Mouse (Mus musculus): Measurements from ENCODE around the gene Tmem132e.

Gene Tmem132e

DNA sequence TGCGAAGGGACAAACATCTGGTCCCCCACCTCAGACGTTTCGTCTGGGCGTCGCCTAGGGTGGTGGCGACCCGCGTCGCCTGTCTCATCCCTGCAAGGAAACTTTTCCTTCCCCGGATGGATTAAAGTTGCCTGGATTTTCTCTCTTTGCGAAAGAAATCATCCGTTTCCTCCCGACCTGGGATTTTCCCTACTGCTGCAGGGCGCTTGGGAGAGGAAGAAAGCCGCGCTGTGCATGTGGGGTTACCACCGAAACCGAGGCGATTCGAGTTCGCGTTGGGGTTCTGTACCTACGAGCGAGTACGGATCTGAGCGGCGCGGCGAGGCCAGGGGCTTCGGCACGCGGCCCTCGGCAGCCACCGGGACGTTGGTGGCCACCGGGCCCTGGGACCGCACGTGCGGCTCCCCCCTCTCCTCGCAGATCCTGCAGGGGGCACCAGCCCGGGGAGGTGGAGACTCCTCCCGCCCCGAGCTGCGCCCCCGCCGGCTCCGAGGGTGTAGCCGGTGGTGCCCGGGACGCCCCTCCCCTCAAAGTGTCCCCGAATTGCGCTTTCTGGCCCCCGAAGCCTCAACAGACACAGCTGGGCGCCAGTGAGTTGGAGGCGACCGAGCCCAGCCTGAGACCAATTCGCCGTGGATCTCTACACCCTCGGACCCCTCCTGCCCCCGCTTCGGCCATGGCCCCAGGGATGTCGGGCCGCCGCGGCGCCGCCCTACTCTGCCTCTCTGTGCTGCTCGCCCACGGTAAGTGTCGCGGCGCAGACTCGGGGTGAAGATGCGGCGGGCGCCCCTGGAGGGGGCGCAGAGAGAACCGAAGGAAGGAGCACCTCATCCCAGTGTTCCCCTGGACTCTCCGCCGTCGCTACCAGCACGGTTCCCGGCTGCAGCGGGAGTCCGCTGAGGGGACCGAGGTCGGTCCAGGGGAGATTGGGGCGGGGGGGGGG, at the start of gene Tmem132e:
Gene Tmem132e (plus strand): TSS at position 530 of the 943 bp plus-strand sequence.
- no peak for ATAC-seq (ENCODE audit: low TSS enrichment)

DNA sequence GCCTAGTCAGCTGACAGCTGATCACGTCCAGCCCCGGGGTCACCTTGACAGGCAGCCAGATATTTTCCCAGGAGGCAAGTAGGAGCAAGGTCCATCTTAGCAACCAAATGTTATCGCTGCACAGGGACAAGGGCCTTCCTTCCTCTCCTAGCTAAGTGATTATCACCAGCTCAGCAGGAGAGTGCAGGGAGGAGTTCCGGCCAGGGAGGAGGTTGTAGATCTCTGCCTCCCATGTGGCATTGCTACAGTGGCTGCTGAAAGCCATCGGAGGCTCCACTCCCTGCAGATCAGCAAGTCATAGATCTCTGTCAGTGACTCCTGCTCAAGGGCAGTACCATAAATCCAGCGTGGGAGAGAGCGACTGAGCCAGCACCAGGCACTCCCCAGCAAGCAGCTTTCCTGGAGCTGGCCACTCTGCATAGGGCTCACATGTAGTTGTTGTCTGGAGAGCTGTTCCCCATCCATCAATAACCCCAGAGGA, 48.7 kb upstream of the Tmem132e start:
- no peak for ATAC-seq (ENCODE audit: low TSS enrichment)

DNA sequence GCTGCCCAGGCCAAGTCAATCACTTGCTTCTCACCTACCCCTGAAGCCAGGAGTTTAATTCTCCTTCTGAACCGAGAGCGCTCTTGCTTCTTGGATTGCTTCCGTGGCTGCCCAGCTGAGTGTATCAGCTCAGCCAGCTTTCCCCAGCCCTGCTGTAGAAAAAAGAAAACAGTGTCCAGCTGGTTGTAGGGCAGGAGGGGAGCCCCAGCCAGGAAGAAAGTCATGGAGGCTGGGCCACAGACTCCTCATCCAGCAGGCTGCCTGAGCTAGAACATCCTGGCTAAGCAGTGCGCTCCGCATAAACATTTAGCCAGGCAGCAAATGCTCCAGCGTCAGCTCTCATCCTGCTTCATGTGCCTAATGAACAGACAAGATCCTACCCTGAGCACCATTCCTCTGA, 48.3 kb upstream of the Tmem132e start:
- ATAC-seq (ENCODE audit: low TSS enrichment), result no peak

DNA sequence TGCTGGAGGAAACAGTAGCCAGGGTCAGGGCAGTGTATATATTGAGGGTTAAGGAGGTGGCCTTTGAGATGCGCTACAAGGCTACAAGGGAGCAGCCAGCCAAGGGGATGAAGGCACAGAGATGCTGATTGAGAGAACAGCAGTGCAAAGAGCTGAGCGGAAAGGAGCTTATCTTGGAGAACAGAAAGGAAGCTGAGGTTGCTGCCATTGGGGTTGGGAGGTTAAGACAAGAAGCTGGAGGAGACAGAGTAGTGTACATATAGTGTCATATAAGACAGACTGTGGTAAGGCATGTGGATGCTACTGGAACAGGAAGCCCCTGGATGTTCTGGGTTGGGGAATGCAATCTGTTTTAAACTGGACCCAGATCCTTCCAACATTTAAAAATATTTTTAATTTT, 47.8 kb upstream of the Tmem132e start:
- ATAC-seq (ENCODE audit: low TSS enrichment), result no peak

DNA sequence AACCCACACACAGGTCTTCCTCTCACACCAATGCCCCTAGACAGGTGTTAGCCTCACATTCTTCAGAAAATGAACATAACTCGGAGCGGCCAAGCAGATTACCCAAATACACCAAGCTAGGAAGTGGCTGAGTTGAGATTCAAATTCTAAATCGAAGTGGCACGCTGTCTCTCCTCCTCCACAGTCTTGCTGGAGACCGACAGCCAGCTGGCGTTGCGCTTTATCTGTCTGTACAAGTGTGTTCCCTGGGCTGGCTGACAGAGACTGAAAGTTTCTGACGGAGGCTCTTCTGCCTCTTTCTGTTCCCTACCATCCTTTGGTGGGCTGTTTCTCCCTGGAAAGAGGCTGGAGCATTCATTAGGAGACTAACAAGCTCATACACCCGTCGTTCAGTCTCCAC, 37.7 kb upstream of the Tmem132e start:
- ATAC-seq (ENCODE audit: low TSS enrichment), result peak; percentile 99

DNA sequence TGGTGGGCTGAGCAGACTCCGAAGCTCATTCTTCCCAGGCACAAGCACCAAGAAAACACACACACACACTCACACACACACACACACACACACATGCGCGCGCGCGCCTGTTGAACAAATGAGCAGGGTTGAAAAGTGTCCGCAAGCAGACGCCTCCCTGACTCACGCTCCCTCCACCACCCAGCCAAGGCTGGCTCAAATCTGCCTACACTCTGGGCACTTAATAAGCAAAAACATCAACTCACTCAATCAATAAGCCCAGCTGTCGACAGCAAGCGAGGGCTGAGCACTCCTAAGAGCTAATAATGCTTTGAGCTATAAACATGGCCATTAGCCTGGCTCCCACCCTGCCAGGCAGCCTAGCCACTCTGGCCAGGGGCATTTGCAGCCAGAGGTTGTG, 18.5 kb upstream of the Tmem132e start:
- no peak for ATAC-seq (ENCODE audit: low TSS enrichment)

DNA sequence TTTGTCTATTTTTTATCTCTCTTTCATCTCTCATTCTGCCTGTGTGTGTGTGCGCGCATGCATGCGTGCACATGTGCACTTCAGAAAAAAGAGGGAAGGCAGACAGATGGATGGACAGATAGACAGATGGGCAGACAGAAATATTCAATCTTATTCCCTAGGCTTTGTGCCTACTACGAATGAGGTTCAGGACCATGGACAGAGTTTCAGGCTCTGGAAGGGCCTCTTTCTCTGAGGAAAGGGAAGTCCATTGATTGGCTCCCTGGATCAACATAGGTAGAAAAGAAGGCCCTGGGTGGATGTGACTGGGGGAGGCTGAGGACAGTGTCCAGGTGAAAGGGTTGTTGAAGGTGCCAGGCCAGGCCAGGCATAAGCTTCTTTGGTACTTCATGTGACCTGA, 17.1 kb upstream of the Tmem132e start:
- no peak for ATAC-seq (ENCODE audit: low TSS enrichment)

DNA sequence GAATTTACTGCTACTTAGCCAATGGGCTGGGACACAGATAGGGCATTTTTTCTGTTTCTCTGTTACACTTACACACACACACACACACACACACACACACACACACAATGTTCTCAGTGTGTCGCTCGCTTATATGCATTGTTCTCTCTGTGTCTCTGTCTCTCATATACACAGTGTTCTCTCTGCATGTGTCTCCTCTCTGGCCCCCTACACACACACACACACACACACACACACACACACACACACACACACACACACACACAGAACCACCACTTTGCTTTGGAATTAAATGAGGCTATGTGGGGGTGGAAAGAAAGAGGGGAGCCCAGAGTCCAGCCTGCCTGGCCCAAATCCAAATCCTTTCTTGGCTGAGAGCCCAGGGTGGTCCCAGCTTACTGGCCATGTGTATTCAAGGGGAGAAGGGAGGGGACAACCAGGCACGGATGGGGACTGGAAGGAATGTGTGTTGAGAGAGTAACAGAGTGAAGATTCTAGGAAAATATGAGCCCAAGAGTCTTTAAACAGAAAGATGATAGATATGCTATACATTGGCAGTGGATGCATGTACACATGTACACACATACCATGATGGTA, 8.0 kb upstream of the Tmem132e start:
- no peak for ATAC-seq (ENCODE audit: low TSS enrichment)

DNA sequence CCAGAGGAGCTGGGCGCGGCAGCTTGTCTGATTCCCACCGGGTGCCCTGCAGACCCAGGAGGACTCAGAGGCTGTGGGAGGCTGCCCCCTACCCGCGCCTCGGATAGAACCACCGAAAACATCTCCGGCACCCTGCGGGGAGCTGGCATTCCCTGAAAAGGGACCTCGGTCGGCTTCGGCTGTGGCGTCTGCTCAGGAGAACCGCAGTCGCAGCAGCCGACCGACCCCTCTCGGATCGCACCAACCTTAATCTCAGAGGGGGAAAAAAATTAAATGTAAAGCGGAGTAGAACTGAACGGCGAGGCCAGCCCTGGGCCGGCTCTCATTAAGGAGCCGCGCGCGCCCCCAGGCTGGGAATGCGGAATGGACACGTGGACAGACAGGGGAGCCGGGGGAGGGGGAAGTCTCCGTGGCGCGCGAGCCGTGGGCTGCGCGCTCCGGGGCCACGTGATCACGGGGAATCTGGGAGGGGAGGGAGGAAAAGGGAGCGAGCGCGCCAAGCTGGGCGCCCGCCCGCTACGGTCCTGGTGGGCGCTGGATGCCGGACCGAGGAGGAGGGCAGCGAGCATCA, 1.6 kb upstream of the Tmem132e start:
- peak; percentile 67 for ATAC-seq (ENCODE audit: low TSS enrichment)

DNA sequence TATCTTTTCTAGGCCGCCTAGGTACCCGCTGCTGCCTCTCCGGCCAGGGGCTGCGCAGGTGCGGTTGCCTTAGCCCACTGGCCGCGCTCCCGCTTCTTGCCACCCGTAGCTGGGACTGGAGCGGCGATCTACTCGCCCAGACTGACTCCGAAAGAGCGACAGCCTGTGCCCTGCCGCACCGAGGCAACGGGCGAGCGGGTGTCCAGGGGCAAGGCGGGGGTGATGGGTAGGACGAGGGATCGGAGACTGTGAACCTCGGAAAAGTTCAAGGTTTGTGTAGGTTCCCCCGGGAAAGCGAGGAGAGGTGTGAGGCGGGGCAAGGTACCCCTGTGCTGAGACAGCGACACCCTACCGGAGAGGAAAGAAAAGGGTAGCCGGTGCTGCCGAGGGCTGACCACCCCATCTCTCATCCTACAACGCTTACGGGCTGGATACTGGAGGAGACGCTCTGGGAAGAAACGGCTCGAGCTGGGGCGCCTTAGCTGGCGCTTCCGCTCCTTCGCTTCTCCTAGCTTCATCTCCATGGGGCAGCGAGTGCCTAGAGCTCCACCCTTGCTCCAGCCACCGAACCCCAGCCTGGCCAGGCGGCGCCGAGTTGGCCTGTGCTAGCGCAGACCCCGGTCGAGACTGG, 874 bp upstream of the Tmem132e start:
- peak; percentile 16; the same call in 1 of the 2 replicates for ATAC-seq (ENCODE audit: low TSS enrichment)

DNA sequence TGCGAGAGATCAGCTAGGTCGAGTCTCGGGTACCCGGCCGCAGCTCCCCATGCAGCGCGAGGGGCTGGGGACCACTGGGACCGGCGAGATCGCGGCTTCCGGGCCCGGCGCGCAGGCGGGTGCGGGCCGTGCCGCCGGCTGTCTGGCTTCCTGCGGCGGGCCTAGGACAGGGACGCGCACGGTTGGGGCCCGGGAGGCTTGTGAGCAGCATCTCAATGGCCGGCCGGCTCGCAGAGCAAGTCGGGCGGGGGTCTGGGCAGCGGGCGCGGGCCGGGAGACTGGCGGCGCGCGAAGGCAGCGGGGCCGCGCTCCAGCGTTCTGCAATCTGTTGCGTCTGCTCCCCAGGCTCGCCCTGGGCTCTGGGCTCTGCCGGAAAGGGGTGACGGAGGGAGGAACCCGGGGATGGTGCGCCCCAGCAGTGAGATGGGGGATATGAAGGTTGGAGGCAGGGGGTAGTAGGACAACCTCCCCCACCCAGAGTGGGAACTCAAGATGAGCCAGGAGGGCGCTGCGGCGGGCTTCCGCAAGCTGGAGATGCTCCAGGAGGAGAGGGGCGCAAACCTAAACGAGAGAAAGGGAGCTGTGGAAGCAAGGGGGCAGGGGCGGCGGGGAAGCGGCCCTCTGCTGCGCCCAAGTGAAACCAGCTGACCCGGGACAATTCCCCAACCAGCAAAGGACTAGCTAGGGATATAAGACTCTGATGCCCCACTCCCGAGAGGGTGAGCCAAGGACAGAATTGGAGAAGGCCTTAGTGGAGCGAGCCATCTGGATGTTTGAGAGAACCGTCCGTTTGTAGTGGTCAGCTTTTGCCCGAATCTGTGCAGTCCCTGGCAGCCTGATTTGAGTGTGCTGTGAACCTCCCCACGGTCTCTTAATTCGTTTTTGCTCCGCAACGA, 944 bp downstream of the Tmem132e start:
- ATAC-seq (ENCODE audit: low TSS enrichment), result no peak

DNA sequence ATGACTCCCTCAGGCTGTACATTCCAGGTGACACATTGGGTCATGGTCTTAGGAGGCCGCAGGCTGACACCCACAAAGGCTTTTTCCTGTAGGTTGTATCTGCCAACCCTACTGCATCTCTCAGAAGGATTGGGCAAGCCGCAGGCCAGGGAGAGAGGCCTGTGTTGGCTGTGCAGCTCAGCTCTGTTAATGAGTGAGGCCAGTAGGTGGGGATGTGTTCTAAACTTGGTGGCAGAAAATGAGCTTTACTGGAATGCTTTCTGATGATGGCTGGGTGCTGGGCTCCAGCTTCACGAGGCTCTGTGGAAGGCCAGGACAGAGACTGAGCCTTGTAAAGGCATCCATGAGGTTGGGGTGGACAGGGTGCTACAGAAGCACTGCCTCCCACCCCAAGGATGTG, 3.6 kb downstream of the Tmem132e start:
- peak; percentile 57 for ATAC-seq (ENCODE audit: low TSS enrichment)

DNA sequence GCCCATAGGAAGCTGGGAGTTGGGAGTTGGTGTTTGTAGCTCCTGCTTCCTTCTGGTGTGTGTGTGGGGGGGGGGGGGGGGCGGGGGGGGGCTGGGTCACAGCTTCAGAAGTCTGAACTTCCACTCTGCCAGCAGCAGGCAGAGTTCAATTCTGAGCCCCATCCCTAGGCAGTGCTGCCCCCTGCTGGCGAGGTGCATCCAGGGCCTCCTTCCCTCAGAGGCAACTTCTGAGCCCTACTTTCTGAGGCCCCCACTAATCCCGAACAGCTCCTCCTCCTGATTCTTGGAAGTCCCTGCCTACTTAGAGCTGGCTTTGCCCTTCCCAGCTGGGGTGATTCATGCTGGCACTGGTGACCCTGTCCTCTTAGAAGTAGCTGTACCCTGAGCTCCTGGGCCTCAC, 10.9 kb downstream of the Tmem132e start:
- ATAC-seq (ENCODE audit: low TSS enrichment), result no peak

DNA sequence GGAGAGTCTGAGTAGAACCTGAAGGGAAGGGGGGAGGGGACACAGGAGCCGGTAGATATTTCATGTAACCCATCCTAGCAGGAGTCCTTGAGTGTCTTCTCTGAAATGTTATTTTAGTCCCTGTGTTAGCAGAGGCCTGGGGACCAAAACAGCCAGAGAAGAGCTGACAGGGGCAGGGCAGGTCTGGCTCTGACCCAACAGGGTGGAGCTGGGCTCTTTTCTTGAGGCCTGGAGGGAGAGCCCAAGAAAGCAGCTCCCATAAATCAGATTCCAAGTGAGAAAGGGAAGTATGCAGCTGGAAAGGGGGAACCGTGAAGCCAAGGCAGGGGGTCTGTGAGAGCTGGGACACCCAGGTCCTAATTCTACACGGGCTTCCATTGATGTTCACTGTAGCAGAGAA, 16.9 kb downstream of the Tmem132e start:
- ATAC-seq (ENCODE audit: low TSS enrichment), result no peak

DNA sequence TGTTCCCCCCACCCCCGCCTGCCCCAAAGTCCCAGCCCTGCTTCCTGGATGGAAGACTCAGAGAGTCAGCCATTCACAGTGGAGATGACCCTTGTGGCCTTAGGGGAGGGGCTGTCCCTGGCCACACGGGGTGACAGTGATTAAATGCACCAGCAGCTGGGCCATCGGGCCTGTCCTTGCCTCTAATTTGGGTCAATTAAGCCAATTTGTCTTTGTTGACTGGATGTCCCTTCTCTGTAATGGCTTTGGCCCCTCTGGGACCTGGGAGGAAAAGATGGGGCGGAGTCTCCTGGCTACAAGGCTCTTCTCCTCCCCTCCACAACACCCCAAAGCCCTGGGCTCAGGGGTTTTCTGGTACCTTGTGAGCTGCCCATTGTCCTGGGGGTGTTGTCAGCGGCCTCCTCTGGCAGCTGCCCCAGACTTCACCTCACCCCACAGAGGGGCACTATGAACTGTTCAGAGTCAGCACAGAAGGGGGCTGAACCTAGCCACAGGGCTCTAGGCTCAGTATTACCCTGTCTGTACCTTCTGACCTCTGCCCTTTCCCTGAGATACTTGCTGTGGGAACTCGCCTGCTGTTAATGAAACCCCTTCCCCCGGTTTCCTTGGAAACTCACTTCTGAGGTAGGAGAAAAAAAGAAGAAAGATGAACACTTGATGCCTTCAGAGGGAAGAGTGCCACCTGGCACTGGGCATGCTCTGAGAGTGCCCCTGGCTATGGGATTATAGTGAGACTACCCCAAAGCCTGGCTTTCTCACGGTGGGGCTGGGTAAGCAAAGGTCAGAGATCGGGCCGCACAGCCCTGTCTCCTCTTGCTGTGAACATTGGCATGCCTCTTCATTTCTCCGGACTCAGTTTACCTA, 17.9 kb downstream of the Tmem132e start:
- no peak for ATAC-seq (ENCODE audit: low TSS enrichment)

DNA sequence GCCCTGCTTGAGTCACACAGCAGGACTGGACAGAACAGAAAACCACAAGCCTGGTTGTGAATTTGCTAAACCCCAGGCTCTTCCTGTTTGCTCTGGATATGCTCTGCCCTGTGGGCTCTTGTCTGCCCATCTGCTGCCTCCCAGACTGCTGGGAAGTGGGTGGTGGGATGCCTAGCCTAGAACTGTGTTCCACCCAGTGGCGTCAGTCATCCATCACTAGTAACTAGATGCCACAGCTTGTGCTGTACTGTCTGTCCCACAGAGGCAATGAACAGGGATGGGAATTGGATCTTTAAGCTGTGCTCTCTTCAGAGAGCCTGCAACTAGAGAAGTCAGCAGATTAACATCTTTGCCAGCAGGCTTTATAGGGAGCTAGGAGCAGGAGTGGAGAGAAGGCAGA, 23.8 kb downstream of the Tmem132e start:
- no peak for ATAC-seq (ENCODE audit: low TSS enrichment)

DNA sequence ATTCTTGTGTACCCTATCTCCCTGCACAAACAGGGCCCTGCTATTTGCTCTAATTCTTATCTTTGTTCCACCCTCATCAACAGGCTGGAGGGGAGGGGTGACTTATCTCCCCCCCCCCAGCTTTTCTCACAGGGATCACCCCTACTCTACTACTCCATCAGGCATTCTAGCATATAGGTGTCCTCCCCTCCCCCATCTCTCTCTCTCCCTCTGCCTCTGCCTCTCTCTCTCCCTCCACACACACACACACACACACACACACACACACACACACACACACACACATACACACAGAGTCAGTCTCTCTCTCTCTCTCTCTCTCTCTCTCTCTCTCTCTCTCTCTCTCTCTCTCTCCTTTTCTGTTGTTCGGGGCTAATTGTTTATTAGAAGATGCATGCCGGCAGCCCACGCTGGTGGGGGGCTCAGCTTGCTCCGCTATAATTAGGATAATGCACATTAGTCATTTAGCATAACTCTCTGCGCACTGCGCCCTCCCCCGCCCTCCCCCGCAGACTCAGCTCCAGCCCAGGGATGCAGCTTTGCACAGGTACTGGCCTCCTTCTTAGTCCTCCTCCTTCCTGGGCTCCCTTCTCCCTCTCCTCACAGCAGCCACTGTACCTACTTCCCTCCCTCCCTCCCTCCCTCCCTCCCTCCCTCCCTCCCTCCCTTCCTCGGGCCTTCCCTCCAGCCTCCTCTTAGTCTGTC, 29.8 kb downstream of the Tmem132e start:
- no peak; the same call in 1 of the 2 replicates for ATAC-seq (ENCODE audit: low TSS enrichment)

DNA sequence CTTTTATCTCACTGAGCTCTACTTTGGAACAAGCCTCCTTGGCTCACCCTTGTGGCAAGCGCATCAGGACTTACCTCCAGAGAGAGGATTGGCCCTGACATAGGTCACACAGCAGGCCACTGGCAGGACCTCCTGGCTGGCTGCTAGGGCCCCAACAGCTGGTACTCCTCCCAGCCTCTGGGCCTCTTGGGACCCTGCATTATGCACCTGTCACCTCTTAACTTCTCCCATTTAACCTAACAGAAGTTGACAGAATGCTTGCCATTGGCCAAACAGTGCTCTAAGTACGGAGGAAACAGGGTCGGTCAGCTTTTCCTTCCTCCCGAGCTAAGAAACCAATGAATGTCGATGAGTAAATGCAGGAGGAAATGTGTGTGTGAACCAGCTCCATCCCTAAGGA, 33.2 kb downstream of the Tmem132e start:
- ATAC-seq (ENCODE audit: low TSS enrichment), result no peak

DNA sequence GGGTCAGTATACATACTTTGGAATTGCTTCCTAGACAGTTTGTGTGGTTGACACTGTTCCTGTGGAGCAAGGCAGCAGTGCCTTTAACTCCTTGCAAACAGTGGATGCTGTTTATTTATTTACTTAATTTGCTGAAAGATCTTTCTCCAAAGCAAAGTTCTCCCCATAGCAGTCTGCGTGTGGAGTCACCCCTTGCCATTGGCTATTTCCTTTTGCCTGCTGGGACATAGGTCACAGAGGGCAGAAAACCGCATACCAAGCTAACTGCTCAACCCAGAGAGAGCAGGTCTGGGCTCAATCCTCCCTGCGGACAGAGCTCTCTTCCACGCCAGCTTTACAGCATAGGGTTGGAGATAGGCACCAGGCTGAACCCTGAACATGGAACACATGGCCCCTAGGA, 34.8 kb downstream of the Tmem132e start:
- ATAC-seq (ENCODE audit: low TSS enrichment), result no peak

DNA sequence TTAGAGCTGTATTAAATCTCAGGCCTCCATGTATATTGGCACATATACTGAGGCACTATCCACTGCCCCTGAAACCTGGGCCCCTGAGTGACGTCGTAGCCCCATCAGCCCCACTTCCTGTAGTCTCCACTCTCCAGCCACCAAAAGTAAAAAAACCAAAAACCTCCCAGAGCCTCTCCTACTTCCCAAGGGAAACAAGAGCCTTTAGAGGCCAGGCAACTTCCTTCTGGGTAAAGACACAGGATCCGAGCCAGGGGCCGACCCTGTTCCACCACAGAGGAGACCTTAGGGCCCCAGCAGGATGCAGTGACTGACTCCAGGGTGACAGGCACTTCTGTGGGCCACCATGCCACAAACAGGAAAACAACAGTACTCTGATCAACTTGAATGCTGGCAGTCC, 40.1 kb downstream of the Tmem132e start:
- no peak for ATAC-seq (ENCODE audit: low TSS enrichment)
